Mouse (Mus musculus) gastrocnemius, postnatal 14 days (tissue): Measurements from ENCODE around the gene Gm42906. TPM values are rescaled to one million over a fixed set of nuclear protein-coding genes. Genes with fewer than 3 reads are reported as not detected.

Experiments used
- DNase-seq: peaks from one replicate; pipeline ENCODE4 v3.0.0; 2021; ENCODE audit warnings: mixed read lengths
- intact Hi-C: fragments of 180-260 bp; cut with DNase I; formaldehyde crosslinking; loops from one replicate; pipeline ENCODE4 v1.15.1; 2025; ENCODE audit warnings: low total_unique reads
- total RNA-seq, 2 experiments: library from RNA; stranded (reverse); gene quantifications; 2 replicates each; pipeline ENCODE4 v1.2.3; 2021

Gm42906 gene
- total RNA-seq, 2 experiments from 2014 or later, result 1.5 TPM; not detected in 1

GRCm38 (mm10) chr5:151105054-151105971, 322.6 kb downstream of the Gm42906 start:
- intact Hi-C loops, result no loop called here
- no peak for DNase-seq

- DNase-seq, result no peak
- intact Hi-C loops, result no loop called here
Measured at GRCm38 (mm10) chr5:151104354-151105053, 323.5 kb downstream of the Gm42906 start.

GRCm38 (mm10) chr5:151103284-151103683, 324.7 kb downstream of the Gm42906 start:
- no peak for DNase-seq
- intact Hi-C loops, result no loop called here

GRCm38 (mm10) chr5:151102262-151102661, 325.7 kb downstream of the Gm42906 start:
- intact Hi-C loops, result no loop called here
- DNase-seq, result no peak

- intact Hi-C loops, result no loop called here
- no peak for DNase-seq
Measured at GRCm38 (mm10) chr5:151096012-151096411, 332.0 kb downstream of the Gm42906 start.

- intact Hi-C loops, result no loop called here
Measured at GRCm38 (mm10) chr5:151092886-151093665, 334.9 kb downstream of the Gm42906 start.

GRCm38 (mm10) chr5:151090996-151091395, 337.0 kb downstream of the Gm42906 start:
- intact Hi-C loops, result no loop called here
- DNase-seq, result no peak

More at GRCm38 (mm10) chr5:151092886-151093665, 334.9 kb downstream of the Gm42906 start:
- no peak for DNase-seq

- DNase-seq, result no peak
- intact Hi-C loops, result no loop called here
Measured at GRCm38 (mm10) chr5:151089201-151089600, 338.8 kb downstream of the Gm42906 start.

GRCm38 (mm10) chr5:151086425-151087202, 341.3 kb downstream of the Gm42906 start:
- no peak for DNase-seq
- intact Hi-C loops, result no loop called here

- DNase-seq, result no peak
- intact Hi-C loops, result no loop called here
Measured at GRCm38 (mm10) chr5:151085749-151086148, 342.2 kb downstream of the Gm42906 start.

- DNase-seq, result no peak
- intact Hi-C loops, result no loop called here
Measured at GRCm38 (mm10) chr5:151080276-151080675, 347.7 kb downstream of the Gm42906 start.

GRCm38 (mm10) chr5:151077953-151078352, 350.0 kb downstream of the Gm42906 start:
- intact Hi-C loops, result no loop called here

GRCm38 (mm10) chr5:151076917-151077316, 351.0 kb downstream of the Gm42906 start:
- intact Hi-C loops, result no loop called here

More at GRCm38 (mm10) chr5:151077953-151078352, 350.0 kb downstream of the Gm42906 start:
- DNase-seq, result no peak

GRCm38 (mm10) chr5:151074282-151074681, 353.7 kb downstream of the Gm42906 start:
- DNase-seq, result no peak
- intact Hi-C loops, result no loop called here

More at GRCm38 (mm10) chr5:151076917-151077316, 351.0 kb downstream of the Gm42906 start:
- no peak for DNase-seq

GRCm38 (mm10) chr5:151071430-151071829, 356.5 kb downstream of the Gm42906 start:
- intact Hi-C loops, result no loop called here
- DNase-seq, result no peak

- no peak for DNase-seq
- intact Hi-C loops, result no loop called here
Measured at GRCm38 (mm10) chr5:151070896-151071295, 357.1 kb downstream of the Gm42906 start.

GRCm38 (mm10) chr5:151069569-151069968, 358.4 kb downstream of the Gm42906 start:
- DNase-seq, result no peak
- intact Hi-C loops, result no loop called here

- intact Hi-C loops, result no loop called here
- DNase-seq, result no peak
Measured at GRCm38 (mm10) chr5:151066016-151066415, 361.9 kb downstream of the Gm42906 start.

- intact Hi-C loops, result no loop called here
- DNase-seq, result no peak
Measured at GRCm38 (mm10) chr5:151065228-151065627, 362.7 kb downstream of the Gm42906 start.
